Mouse (Mus musculus) cortical plate, adult 2 months (tissue): ENCODE measurements around the gene Trpv2. TPM values are rescaled to one million over a fixed set of nuclear protein-coding genes. Genes with fewer than 3 reads are reported as not detected.

ENCODE experiments used
- H3K27ac ChIP-seq: fragments of 200-500 bp; 2 replicates; pipeline ENCODE4 v1.5.1; 2012; ENCODE audit warnings: low read length, control low read depth, inconsistent platforms; ENCODE audit not compliant: insufficient read depth
- H3K4me1 ChIP-seq: fragments of 200-500 bp; 2 replicates; pipeline ENCODE4 v1.6.1; 2011; ENCODE audit warnings: low read length; ENCODE audit not compliant: control insufficient read depth, insufficient read depth
- H3K4me3 ChIP-seq: fragments of 200-500 bp; 2 replicates; pipeline ENCODE4 v1.5.1; 2011; ENCODE audit warnings: mild to moderate bottlenecking, low read length, control low read depth; ENCODE audit not compliant: insufficient read depth
- CTCF ChIP-seq: fragments of 200-500 bp; IDR thresholded peaks from 2 replicates; pipeline ENCODE4 v1.5.1; 2011; ENCODE audit warnings: mild to moderate bottlenecking, control low read depth, low read length; ENCODE audit not compliant: insufficient read depth; ENCODE audit errors: extremely low read depth
- POLR2A ChIP-seq: fragments of 200-500 bp; IDR thresholded peaks from 2 replicates; pipeline ENCODE4 v1.6.1; 2011; ENCODE audit warnings: mild to moderate bottlenecking, low read length, control low read depth; ENCODE audit not compliant: insufficient read depth; ENCODE audit errors: extremely low read depth
- polyA plus RNA-seq: library from polyadenylated mRNA; depleted of rRNA; stranded (reverse); fragments of >200 nt; gene quantifications from 2 replicates; pipeline ENCODE4 v1.2.3, GENCODE M21; 2012

Trpv2 gene
- polyA plus RNA-seq, 1 experiment = 23.4 TPM

GRCm38 (mm10) chr11:62607170-62607951 lies 33.1 kb downstream of the Trpv2 start:
- Histone ChIP-seq H3K4me3 (no peak overlapping the region), H3K27ac (no peak overlapping the region), H3K4me1 (no peaks in the 10 kb centered on the region; the same call in none of the 2 replicates)
- TF ChIP-seq CTCF (no peak), POLR2A (no peak)

- no peak overlapping the region for H3K27ac ChIP-seq
- TF ChIP-seq CTCF (no peak), POLR2A (no peak)
- H3K4me3 ChIP-seq = no peak overlapping the region
- peaks cover under 1% of the 10 kb centered on the region for H3K4me1 ChIP-seq
Observed at GRCm38 (mm10) chr11:62607952-62608201, 33.6 kb downstream of the Trpv2 start.

DNA sequence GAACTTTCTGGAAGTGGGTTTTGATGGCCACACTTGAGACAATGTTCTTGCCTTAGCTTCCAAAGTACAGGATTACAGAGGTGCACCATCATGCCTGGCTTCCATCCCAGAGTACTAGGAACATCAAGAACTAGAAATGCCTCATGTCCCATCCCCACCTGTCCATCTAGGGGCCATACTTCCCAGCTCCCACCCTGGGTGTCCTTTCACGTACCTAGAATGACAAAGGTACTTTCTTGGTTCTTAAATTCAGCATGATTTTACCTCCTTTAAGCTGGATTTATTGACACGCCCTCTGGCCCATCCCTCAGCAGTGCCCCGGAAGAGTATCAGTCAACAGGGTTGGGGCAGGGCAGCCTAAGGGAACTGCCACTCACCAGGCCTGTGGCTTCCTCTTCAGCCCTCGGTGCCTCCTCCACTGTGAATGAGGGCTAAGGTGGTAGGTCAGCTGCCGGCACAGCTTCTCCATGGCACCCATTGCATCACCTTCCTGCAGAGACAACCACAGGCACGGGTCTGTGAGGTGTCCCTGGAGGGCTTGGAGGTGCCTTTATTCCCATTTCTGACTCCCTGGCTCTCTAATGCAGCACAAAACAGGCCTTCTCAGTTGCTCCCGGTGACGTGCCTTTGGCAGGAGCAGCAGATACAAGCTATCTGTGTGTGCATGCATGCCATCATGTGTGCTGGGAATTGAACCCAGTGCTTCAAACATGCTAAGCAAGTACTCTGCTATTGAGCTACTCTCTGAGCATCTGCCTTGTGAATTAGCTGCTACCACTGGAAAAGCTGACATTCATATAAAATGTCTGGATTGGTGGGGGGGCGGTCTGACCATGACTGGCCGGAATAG lies 34.8 kb downstream of the Trpv2 start:
- Histone ChIP-seq H3K27ac (no peak overlapping the region), H3K4me3 (no peak overlapping the region), H3K4me1 (peaks cover 4% of the 10 kb centered on the region)
- TF ChIP-seq POLR2A (no peak), CTCF (no peak)

DNA sequence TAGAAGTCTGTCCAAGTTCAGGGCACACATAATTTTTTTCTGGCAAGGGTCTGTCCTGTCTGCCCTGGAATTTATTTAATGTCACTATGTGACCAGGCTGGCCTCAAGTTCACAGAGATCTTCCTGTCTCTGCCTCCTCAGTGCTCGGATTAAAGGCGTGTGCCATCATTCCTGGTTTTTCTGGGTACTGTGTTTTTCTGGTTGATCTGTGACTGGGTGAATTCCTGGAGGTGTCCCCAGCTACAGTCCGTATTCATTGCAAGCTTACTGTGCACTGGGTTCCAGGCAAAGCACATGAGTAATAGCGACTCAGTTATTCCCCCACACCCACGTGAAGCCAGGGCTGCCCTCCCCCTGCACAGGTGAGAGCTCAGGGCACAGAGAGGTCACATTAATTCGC lies 36.0 kb downstream of the Trpv2 start:
- TF ChIP-seq POLR2A = no peak
- TF ChIP-seq CTCF = no peak
- H3K4me1 ChIP-seq = peaks cover 8% of the 10 kb centered on the region
- no peak overlapping the region for H3K4me3 ChIP-seq
- no peak overlapping the region for H3K27ac ChIP-seq

- no peak for TF ChIP-seq POLR2A
- no peak for TF ChIP-seq CTCF
- H3K4me3 ChIP-seq = no peak overlapping the region
- no peak overlapping the region for H3K27ac ChIP-seq
- H3K4me1 ChIP-seq = peaks cover 8% of the 10 kb centered on the region
Observed at GRCm38 (mm10) chr11:62612604-62613003, 38.3 kb downstream of the Trpv2 start.

DNA sequence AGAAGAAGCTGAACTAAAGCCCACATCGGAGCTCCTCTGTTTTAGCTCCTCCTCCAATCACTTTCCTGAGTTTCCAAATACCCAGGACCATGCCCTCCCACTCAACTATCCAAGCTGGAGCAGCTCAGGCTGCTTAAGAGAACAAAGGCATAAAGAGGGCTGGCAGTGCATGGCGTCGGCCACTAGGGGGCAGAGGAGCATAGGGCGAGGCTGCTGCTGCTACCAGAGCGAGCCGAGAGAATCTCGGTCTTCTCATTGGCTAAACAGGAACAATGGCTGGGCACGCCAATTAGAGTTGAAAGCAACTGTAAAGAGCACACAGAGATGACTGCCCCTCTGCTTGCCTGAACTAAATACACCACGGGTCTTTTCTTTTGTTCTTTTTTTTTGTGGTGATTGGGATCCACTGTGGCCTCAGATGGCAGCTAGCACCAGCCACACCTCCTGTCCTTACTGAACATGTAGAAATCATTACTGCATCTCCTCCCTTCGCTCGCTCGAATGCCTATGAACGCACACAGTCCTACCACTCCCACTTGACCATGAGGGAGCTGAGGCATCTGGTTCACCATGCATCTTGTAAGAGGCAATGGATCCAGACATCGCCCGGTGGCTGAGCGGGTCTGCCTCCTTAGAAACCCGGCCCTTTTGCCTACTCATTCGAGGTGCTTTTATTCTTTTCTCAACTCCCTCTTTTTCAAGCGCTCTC lies 39.5 kb downstream of the Trpv2 start:
- peak overlapping the region; percentile 9; the same call in 1 of the 2 replicates for H3K4me3 ChIP-seq
- H3K4me1 ChIP-seq = peaks cover 8% of the 10 kb centered on the region
- TF ChIP-seq CTCF = peak; percentile 99
- TF ChIP-seq POLR2A = no peak
- no peak overlapping the region for H3K27ac ChIP-seq

GRCm38 (mm10) chr11:62614876-62615410 lies 40.7 kb downstream of the Trpv2 start:
- peaks cover 8% of the 10 kb centered on the region for H3K4me1 ChIP-seq
- no peak overlapping the region for H3K4me3 ChIP-seq
- no peak overlapping the region for H3K27ac ChIP-seq
- TF ChIP-seq POLR2A (no peak), CTCF (no peak)

DNA sequence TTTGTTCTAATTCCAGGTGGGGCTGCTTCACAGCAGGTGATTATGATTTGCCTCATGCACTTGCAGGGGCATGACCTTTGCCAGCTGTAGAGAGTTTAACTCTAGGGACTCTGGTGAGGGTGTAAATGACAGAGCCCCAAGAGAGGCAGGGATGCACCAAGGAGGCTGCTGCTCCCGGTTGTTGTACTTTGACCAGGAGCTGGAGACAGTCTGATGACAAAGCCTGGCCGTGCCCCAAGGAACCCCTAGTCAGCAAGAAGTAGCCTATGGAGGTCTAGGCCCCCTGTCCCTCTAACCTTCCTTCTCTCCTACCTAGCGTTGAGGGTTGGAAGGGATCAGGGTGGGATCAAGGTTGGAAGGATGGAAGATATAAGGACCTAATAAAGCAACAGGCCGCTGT lies 41.2 kb downstream of the Trpv2 start:
- TF ChIP-seq POLR2A (no peak), CTCF (no peak)
- Histone ChIP-seq H3K27ac (no peak overlapping the region), H3K4me3 (no peak overlapping the region)

GRCm38 (mm10) chr11:62621079-62621478 lies 46.8 kb downstream of the Trpv2 start:
- Histone ChIP-seq H3K4me1 (peaks cover 2% of the 10 kb centered on the region), H3K27ac (no peak overlapping the region), H3K4me3 (no peak overlapping the region)
- TF ChIP-seq POLR2A = no peak
- no peak for TF ChIP-seq CTCF

More for the DNA sequence above, 41.2 kb downstream of the Trpv2 start:
- peaks cover 8% of the 10 kb centered on the region for H3K4me1 ChIP-seq
